Mouse (Mus musculus): ENCODE data around the gene Rcbtb2. TPM values are rescaled to one million over a fixed set of nuclear protein-coding genes. Genes with fewer than 3 reads are reported as not detected.

Gene Rcbtb2
- polyA plus RNA-seq, 1 experiment from 2014 or later: 145 TPM

DNA sequence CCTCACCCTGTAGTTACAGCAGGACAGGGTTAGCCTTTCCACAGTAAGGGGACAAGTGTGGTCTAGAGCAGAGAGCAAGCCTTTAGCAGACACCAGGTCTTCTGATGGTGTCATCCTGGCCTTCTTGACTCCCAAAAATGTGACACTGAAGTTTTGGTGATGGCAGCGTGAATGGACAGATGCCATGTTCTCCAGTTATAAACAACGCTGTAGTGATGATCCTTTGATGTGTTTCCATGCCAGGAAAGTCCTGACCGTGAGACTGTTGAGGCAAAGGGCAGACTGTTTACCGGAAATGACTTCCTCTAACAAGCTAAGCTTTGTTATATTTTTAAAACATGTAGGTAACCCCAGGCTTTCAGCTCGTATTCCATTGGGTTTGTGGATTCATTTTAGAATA is 17.0 kb downstream of the Rcbtb2 start:
- H3K4me1 ChIP-seq (replicated peaks; ENCODE audit: control insufficient read depth, insufficient read depth, low read length): peaks cover 2% of the 10 kb centered on the region; the same call in 1 of the 2 replicates
- DNase-seq (ENCODE audit: low spot score): no peak
- H3K27ac ChIP-seq (ENCODE audit: low read depth, low read length): no peak overlapping the region
- ATAC-seq (ENCODE audit: low FRiP score): no peak
- no peak overlapping the region for H3K4me3 ChIP-seq (ENCODE audit: low read depth, low read length)
- 66% methylated on average over 5 of the region's 5 CpGs for WGBS
- no peak overlapping the region for H3K4me2 ChIP-seq (replicated peaks; ENCODE audit: low read depth, low read length)
- no peaks in the 10 kb centered on the region for H3K9me3 ChIP-seq (ENCODE audit: control insufficient read depth, low read length)
- H3K9ac ChIP-seq (ENCODE audit: low read depth, low read length): no peak overlapping the region
- no peaks in the 10 kb centered on the region for H3K36me3 ChIP-seq (ENCODE audit: control insufficient read depth, insufficient read depth, low read length)
- no peaks in the 10 kb centered on the region for H3K27me3 ChIP-seq (ENCODE audit: control insufficient read depth, insufficient read depth, low read length)

DNA sequence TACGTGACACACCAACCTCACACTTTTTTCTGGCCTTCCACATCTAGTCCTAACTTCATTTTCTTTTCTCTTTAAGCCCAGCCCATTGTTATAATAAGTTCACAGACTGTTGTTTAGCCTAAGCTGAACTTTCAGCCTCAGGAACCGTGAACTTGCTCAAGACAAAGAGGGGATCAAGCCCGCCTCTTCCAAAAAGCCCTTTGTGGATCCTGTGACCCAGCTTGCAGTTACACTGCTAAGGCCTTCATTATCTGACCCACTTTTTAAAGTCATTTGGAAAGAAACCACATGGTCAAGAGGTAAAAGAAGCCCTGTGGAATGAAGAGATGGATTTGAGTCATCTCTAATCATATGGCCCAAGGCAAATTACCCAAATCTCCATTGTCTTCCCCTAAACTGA is 19.0 kb downstream of the Rcbtb2 start:
- Histone ChIP-seq H3K9ac (ENCODE audit: low read depth, low read length) (no peak overlapping the region), H3K4me2 (replicated peaks; ENCODE audit: low read depth, low read length) (no peak overlapping the region), H3K27ac (ENCODE audit: low read depth, low read length) (peak overlapping the region; percentile 100), H3K9me3 (ENCODE audit: control insufficient read depth, low read length) (no peaks in the 10 kb centered on the region), H3K36me3 (ENCODE audit: control insufficient read depth, insufficient read depth, low read length) (no peaks in the 10 kb centered on the region), H3K4me1 (replicated peaks; ENCODE audit: control insufficient read depth, insufficient read depth, low read length) (peaks cover 2% of the 10 kb centered on the region; the same call in 1 of the 2 replicates), H3K4me3 (ENCODE audit: low read depth, low read length) (no peak overlapping the region), H3K27me3 (ENCODE audit: control insufficient read depth, insufficient read depth, low read length) (no peaks in the 10 kb centered on the region)
- ATAC-seq (ENCODE audit: low FRiP score) (no peak), DNase-seq (ENCODE audit: low spot score) (no peak)
- WGBS: 56% methylated on average over 3 of the region's 3 CpGs

DNA sequence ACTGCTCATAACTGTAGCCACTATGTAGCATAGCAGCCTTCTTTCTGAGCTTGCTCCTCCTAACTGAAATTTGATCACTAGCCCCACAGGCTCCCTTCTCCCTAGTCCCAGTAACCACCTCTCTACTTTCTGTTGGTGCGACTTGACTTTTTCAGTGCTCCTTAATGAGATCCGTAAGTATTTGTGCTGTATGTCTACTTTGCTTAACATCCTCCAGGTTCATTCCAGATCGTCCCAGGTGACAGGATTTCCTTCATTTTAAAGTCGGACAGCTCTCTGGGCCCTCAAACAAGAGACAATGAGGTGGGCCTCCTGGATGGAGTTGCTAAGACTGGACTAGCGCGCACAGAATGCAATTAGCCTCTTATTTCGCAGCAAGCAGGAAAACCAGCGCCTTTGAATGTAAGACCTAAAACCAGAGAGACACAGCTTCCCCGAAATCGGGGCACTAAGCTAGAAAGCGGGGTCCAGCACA is 19.6 kb downstream of the Rcbtb2 start:
- DNase-seq (ENCODE audit: low spot score) (no peak), ATAC-seq (ENCODE audit: low FRiP score) (peak; percentile 39)
- Histone ChIP-seq H3K4me1 (replicated peaks; ENCODE audit: control insufficient read depth, insufficient read depth, low read length) (peaks cover 2% of the 10 kb centered on the region; the same call in 1 of the 2 replicates), H3K36me3 (ENCODE audit: control insufficient read depth, insufficient read depth, low read length) (no peaks in the 10 kb centered on the region), H3K4me2 (replicated peaks; ENCODE audit: low read depth, low read length) (peak overlapping the region; percentile 85), H3K9ac (ENCODE audit: low read depth, low read length) (peak overlapping the region; percentile 97), H3K9me3 (ENCODE audit: control insufficient read depth, low read length) (no peaks in the 10 kb centered on the region), H3K27me3 (ENCODE audit: control insufficient read depth, insufficient read depth, low read length) (no peaks in the 10 kb centered on the region), H3K4me3 (ENCODE audit: low read depth, low read length) (peak overlapping the region; percentile 73), H3K27ac (ENCODE audit: low read depth, low read length) (peak overlapping the region; percentile 100)
- WGBS: 1% methylated on average over 11 of the region's 11 CpGs

DNA sequence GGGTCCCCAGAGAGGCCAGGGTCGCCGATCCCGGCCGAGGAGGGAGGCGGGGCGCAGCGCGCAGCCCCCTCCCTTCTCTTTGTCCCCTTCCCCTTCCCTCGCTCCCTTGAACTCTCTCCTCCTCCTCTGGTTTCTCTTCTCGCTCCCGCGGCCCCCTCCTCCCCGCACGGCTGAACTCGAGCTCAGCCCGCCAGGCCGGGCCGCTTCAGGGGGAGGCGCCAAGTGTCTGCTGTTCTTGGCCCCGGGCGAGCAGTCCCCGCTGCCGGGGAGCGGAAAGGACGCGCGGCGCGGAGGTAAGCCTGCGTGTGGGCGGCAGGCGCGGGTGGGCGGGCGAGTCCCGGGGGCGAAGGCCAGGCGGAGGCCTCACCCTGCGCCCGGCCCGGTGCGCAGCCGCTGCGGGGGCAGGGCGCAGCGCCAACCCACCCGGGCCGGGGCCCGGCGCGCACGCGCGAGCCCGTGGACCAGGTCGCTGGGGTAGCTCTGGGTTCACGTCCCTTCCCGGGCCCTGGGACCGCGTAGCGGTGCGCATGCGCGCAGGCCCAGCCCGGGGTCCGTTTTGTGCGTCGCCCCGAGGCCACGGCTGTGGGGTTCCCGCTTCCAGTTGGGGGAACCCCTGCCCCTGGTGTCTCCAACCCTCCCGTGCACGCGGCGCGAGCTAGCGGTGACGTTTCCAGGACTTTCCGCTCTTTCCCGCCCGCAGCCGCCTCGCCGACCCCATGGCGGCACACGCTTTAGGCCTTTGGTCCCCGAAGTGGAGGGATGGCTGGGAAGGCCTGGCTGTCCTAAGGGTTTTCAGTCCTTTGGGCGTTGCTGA is 20.3 kb downstream of the Rcbtb2 start:
- peak overlapping the region; percentile 100 for H3K27ac ChIP-seq (ENCODE audit: low read depth, low read length)
- H3K4me3 ChIP-seq (ENCODE audit: low read depth, low read length): peak overlapping the region; percentile 73
- ATAC-seq (ENCODE audit: low FRiP score): peak; percentile 95
- under 1% methylated on average over 47 of the region's 88 CpGs for WGBS
- H3K27me3 ChIP-seq (ENCODE audit: control insufficient read depth, insufficient read depth, low read length): no peaks in the 10 kb centered on the region
- H3K4me1 ChIP-seq (replicated peaks; ENCODE audit: control insufficient read depth, insufficient read depth, low read length): peaks cover 2% of the 10 kb centered on the region; the same call in 1 of the 2 replicates
- H3K4me2 ChIP-seq (replicated peaks; ENCODE audit: low read depth, low read length): peak overlapping the region; percentile 85
- H3K36me3 ChIP-seq (ENCODE audit: control insufficient read depth, insufficient read depth, low read length): no peaks in the 10 kb centered on the region
- peak; percentile 88 for DNase-seq (ENCODE audit: low spot score)
- H3K9ac ChIP-seq (ENCODE audit: low read depth, low read length): peak overlapping the region; percentile 97
- no peaks in the 10 kb centered on the region for H3K9me3 ChIP-seq (ENCODE audit: control insufficient read depth, low read length)

DNA sequence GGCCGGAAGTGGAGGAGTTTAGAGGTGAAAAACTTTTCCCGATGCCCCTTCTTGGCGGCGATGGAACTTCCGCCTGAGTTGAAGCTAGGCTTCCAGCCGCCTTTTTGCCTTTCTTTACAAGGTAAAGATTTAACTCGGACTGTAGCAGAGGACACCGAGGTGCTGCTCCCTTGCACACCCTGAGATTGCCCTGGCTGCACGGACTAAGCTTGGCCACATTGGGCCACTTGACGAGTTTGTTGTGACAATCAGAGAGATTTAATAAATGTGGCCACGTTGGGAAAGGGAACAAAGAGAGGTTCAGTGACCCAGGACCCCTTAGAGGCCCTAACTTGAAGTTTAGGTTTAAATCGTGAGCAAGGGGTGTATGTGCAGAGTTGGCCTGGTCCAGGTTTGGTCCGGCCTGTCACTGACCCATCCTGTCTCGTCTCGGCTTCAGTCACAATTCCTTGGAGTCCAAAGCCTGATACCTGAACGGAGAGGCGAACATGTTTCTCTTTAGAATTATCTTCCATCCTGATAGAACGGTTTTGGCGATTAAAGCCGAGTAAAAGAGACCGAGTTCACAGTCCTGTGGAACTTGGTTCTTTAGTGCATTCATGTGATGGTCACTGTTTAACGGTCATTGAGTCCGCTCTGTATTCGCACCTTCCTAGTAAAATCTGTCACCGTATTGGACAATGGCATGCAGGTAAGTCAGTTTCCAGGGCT is 21.0 kb downstream of the Rcbtb2 start:
- H3K27ac ChIP-seq (ENCODE audit: low read depth, low read length): peak overlapping the region; percentile 100
- ATAC-seq (ENCODE audit: low FRiP score) (peak; percentile 29; the same call in 1 of the 2 replicates), DNase-seq (ENCODE audit: low spot score) (no peak)
- H3K4me2 ChIP-seq (replicated peaks; ENCODE audit: low read depth, low read length): peak overlapping the region; percentile 85
- WGBS: 39% methylated on average over 25 of the region's 25 CpGs
- no peaks in the 10 kb centered on the region for H3K9me3 ChIP-seq (ENCODE audit: control insufficient read depth, low read length)
- no peaks in the 10 kb centered on the region for H3K27me3 ChIP-seq (ENCODE audit: control insufficient read depth, insufficient read depth, low read length)
- peak overlapping the region; percentile 97 for H3K9ac ChIP-seq (ENCODE audit: low read depth, low read length)
- peak overlapping the region; percentile 73 for H3K4me3 ChIP-seq (ENCODE audit: low read depth, low read length)
- no peaks in the 10 kb centered on the region for H3K36me3 ChIP-seq (ENCODE audit: control insufficient read depth, insufficient read depth, low read length)
- H3K4me1 ChIP-seq (replicated peaks; ENCODE audit: control insufficient read depth, insufficient read depth, low read length): peaks cover 2% of the 10 kb centered on the region; the same call in 1 of the 2 replicates

DNA sequence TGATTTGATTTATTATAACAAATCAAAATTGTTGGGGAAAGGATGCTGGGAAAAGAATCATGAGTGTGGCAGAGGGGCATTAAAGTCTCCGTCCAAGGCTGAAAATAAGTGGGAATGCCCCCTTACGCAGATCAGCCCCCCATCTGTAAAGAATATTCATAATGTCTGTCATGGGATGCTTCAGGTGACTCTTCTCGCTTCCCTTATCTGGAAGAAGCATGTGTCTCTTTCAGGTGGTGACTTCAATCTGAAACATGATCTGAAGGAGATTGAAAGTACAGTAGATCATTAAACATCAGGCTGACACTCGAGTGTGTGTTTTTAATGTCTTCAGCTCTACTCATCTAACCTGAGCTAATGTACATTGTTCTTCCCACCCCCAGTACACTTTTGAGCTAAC is 22.7 kb downstream of the Rcbtb2 start:
- H3K27ac ChIP-seq (ENCODE audit: low read depth, low read length): no peak overlapping the region
- DNase-seq (ENCODE audit: low spot score) (no peak), ATAC-seq (ENCODE audit: low FRiP score) (no peak)
- no peaks in the 10 kb centered on the region for H3K9me3 ChIP-seq (ENCODE audit: control insufficient read depth, low read length)
- 96% methylated on average over 4 of the region's 4 CpGs for WGBS
- H3K4me3 ChIP-seq (ENCODE audit: low read depth, low read length): no peak overlapping the region
- no peaks in the 10 kb centered on the region for H3K36me3 ChIP-seq (ENCODE audit: control insufficient read depth, insufficient read depth, low read length)
- H3K27me3 ChIP-seq (ENCODE audit: control insufficient read depth, insufficient read depth, low read length): no peaks in the 10 kb centered on the region
- H3K9ac ChIP-seq (ENCODE audit: low read depth, low read length): no peak overlapping the region
- H3K4me2 ChIP-seq (replicated peaks; ENCODE audit: low read depth, low read length): no peak overlapping the region
- H3K4me1 ChIP-seq (replicated peaks; ENCODE audit: control insufficient read depth, insufficient read depth, low read length): peaks cover 2% of the 10 kb centered on the region; the same call in 1 of the 2 replicates

DNA sequence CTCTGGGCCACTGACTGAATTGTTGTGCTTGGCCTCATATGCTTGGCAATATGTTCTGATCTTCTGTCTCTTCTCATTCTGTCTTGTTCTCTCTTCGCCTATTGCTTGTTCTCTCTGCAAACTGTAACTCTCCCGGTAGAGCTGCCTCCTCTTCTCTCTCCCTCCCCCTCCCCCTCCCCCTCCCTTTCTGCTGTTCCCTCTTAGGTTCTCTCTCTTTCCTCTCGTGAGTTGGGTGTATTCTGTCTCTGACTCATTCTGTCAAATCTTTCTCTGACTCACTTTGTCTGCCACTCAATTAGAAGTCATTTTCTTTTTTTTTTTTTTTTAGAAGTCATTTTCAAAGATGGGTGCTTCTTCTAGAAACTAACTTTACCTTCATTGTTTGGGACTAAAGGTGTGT is 23.9 kb downstream of the Rcbtb2 start:
- Histone ChIP-seq H3K27ac (ENCODE audit: low read depth, low read length) (no peak overlapping the region), H3K9ac (ENCODE audit: low read depth, low read length) (no peak overlapping the region), H3K36me3 (ENCODE audit: control insufficient read depth, insufficient read depth, low read length) (no peaks in the 10 kb centered on the region), H3K27me3 (ENCODE audit: control insufficient read depth, insufficient read depth, low read length) (no peaks in the 10 kb centered on the region), H3K9me3 (ENCODE audit: control insufficient read depth, low read length) (no peaks in the 10 kb centered on the region), H3K4me3 (ENCODE audit: low read depth, low read length) (no peak overlapping the region), H3K4me2 (replicated peaks; ENCODE audit: low read depth, low read length) (no peak overlapping the region), H3K4me1 (replicated peaks; ENCODE audit: control insufficient read depth, insufficient read depth, low read length) (peaks cover 2% of the 10 kb centered on the region; the same call in 1 of the 2 replicates)
- DNase-seq (ENCODE audit: low spot score): no peak
- WGBS: 68% methylated on average over 3 of the region's 3 CpGs
- no peak for ATAC-seq (ENCODE audit: low FRiP score)

DNA sequence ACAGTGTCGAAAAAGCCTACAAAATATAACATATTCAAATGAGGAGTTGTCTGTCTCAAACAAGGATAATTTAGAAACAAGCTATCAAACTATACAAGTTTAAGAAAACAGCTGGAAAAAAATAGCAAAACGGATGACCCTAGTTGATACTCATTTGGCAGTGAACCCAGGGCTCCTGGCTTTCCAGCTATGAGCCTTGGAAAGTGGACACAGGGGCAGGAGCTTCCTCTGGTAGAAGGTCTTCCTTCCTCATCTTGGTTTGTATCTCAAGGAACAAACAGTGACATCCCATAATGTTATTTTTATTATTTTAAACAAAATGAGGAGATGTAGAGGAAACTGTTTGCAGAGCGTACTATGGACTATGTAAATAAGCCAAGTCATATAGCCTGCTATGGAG is 25.3 kb downstream of the Rcbtb2 start:
- H3K27ac ChIP-seq (ENCODE audit: low read depth, low read length): no peak overlapping the region
- no peaks in the 10 kb centered on the region for H3K9me3 ChIP-seq (ENCODE audit: control insufficient read depth, low read length)
- H3K36me3 ChIP-seq (ENCODE audit: control insufficient read depth, insufficient read depth, low read length): no peaks in the 10 kb centered on the region
- no peak overlapping the region for H3K9ac ChIP-seq (ENCODE audit: low read depth, low read length)
- ATAC-seq (ENCODE audit: low FRiP score): no peak
- DNase-seq (ENCODE audit: low spot score): no peak
- no peaks in the 10 kb centered on the region for H3K27me3 ChIP-seq (ENCODE audit: control insufficient read depth, insufficient read depth, low read length)
- 91% methylated on average over 3 of the region's 3 CpGs for WGBS
- H3K4me3 ChIP-seq (ENCODE audit: low read depth, low read length): no peak overlapping the region
- no peak overlapping the region for H3K4me2 ChIP-seq (replicated peaks; ENCODE audit: low read depth, low read length)
- peaks cover 2% of the 10 kb centered on the region; the same call in 1 of the 2 replicates for H3K4me1 ChIP-seq (replicated peaks; ENCODE audit: control insufficient read depth, insufficient read depth, low read length)
